Mouse (Mus musculus) embryonic stem cell, embryonic (primary cell): ENCODE data around the gene Vcpkmt.
"Not testable (repeated sequence)": the region's sequence is repeated elsewhere in the genome, so short reads cannot be mapped to it uniquely, and the experiment has no call there.

Source experiments
- CTCF ChIA-PET, 4 experiments: fragments of 300-600 bp in 2 of 4; fragments of 350-600 bp in 2 of 4; sonication (Branson Sonifier 250); formaldehyde crosslinking; loops; one replicate each; lab custom pipeline; 2022; ENCODE audit warnings: inconsistent platforms in 2 of 4; lab: Charles Lee
- POLR2A ChIA-PET, 4 experiments: fragments of 300-600 bp in 2 of 4; fragments of 350-600 bp in 2 of 4; sonication (Branson Sonifier 250); formaldehyde crosslinking; loops; one replicate each; lab custom pipeline; 2022; ENCODE audit warnings: antibody characterized with exemption in 4 of 4, inconsistent platforms in 1 of 4; lab: Charles Lee

Gene Vcpkmt

GRCm38 (mm10) chr12:69582613-69583269 is at the start of gene Vcpkmt:
TSS of gene Vcpkmt (minus strand) at chr12:69583028.
- ChIA-PET CTCF (interaction anchor here in 2 of 4 experiments (0.5 to 1.8 kb wide), 5 partner anchors 8 to 249 kb away, joined by 3 to 6 read pairs (median 5); no protein-coding TSS in a partner anchor), POLR2A (interaction anchor here (0.7 to 3.2 kb wide), 21 partner anchors 8 to 372 kb away, joined by 3 to 20 read pairs (median 3); partner anchors contain the start of genes Gm9887 (in 3 of the 4) and Arf6 (in 2 of the 4))

GRCm38 (mm10) chr12:69618590-69618989 is 35.8 kb upstream of the Vcpkmt start:
- CTCF ChIA-PET, POLR2A ChIA-PET: not testable (repeated sequence)

DNA sequence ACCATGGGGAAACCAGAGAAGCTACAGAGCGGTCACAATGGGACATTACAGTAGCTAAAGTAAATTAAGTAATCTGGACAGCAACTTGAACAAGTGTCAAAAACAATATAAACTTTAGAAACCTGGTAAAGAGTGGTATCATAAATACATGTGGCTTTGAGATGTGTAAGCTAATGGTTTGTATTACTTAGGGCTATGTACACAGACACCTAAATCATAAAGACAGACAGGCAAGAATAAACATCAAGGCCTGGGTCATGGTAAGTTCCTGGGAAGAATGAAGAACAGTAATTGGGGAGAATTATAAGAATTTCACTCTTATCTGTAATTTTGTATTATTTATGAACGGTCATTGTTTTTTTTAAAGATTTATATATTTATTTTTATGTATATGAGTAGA is 21.5 kb upstream of the Vcpkmt start:
- CTCF ChIA-PET = no interaction called here
- POLR2A ChIA-PET = interaction anchor here in 1 of 4 experiments (1.4 kb wide), 1 partner anchor 30 kb away, joined by 3 read pairs; no protein-coding TSS in a partner anchor

- ChIA-PET POLR2A (interaction anchor here in 1 of 4 experiments (0.9 kb wide), 1 partner anchor 10 kb away, joined by 3 read pairs; no protein-coding TSS in a partner anchor), CTCF (interaction anchor here in 1 of 4 experiments (1.1 kb wide), 1 partner anchor 22 kb away, joined by 4 read pairs; no protein-coding TSS in a partner anchor)
Measured at GRCm38 (mm10) chr12:69597446-69597845, 14.6 kb upstream of the Vcpkmt start.

DNA sequence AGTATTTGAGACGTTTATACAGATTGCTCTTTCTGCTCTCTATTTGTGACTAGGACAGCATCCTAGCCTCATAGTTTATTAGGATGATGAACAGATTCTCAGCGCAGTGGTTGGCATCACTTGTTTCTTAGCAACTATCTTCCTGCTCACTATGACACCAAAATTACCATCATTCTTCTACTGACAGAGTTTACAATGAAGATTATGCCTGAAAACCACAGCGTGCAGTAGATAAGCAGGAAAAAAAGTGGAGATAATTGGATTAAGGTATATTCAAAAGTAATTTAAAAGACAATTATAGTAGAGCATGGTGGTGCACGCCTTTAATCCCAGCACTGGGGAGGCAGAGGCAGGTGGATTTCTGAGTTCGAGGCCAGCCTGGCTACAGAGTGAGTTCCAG is 10.3 kb upstream of the Vcpkmt start:
- CTCF ChIA-PET = interaction anchor here in 1 of 4 experiments (0.5 kb wide), 1 partner anchor 349 kb away, joined by 3 read pairs; no protein-coding TSS in a partner anchor
- POLR2A ChIA-PET = interaction anchor here in 2 of 4 experiments (2.1 to 2.4 kb wide), 2 partner anchors 10 kb away, joined by 9 to 20 read pairs; partner anchors contain the start of gene Vcpkmt (in 2 of the 2)

DNA sequence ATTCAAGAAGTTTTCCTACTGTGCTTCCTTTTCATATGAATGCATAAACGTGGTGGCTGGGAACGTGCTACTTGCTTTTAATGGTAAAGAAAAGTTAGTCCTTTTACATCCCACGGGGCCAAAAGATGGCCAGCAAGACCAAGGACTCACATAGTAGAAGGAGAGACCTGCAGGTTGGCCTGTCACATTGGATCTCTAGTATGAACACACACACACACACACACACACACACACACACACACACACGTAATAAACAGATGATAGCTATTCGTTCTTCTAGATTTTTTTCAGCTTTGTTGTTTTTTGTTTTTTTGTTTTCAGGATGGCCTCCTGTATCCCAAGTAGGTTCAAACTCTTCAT is 422 bp upstream of the Vcpkmt start:
- ChIA-PET POLR2A (interaction anchor here in 3 of 4 experiments (0.5 to 3.2 kb wide), 19 partner anchors 10 to 373 kb away, joined by 3 to 20 read pairs (median 3); partner anchors contain the start of genes Gm9887 (in 3 of the 3) and Arf6 (in 2 of the 3)), CTCF (interaction anchor here in 3 of 4 experiments (0.5 to 1.8 kb wide), 6 partner anchors 9 to 945 kb away, joined by 3 to 5 read pairs (median 4); no protein-coding TSS in a partner anchor)

GRCm38 (mm10) chr12:69582216-69582612 is 614 bp downstream of the Vcpkmt start:
- ChIA-PET CTCF (interaction anchor here in 1 of 4 experiments (0.8 to 1.8 kb wide), 2 partner anchors 8 to 71 kb away, joined by 5 to 6 read pairs; no protein-coding TSS in a partner anchor), POLR2A (interaction anchor here (0.6 to 3.2 kb wide), 15 partner anchors 8 to 1573 kb away, joined by 3 to 20 read pairs (median 3); no protein-coding TSS in a partner anchor)

DNA sequence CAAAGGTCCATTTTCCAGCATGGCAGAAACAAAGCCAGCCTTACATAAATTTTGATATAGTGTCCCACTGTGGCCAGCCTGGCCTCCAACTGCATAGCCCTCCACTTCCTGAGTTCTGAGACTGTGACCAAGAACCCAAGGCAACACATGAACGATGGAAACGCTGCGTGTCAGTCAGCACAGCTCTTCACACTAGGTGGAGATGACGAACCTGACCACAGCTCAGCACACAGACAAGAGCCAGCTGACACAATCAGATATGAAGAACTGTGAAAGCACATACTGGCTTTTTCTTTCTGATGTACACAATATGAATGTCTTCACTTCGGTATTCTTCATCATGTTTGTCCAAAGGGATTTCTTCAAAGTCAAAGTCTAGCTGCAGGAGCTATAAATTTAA is 3.2 kb downstream of the Vcpkmt start:
- CTCF ChIA-PET = no interaction called here

DNA sequence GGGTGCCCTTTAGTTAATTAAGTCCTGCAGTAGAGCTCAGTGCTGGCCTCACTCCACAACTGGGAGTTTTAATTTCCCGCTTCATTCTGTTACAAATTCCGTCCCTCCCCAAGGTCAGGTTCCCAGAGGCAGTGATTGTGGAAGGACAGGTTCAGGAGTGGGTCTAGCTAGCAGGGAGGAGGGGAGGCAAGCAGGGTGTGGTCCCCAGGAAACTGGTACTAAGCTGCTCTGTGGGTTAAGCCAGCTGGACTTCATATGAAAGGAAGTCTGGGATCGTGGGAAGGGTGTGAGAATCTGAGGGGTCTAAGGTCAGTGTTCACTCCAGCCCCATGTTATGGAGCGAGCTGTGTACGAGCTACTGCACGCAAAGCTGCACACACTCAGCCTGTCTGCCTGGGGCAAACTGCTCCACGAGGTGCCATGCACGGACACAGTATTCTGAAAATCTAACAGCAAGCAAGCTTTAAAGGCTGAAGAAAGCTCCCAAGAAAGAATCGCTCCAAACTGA is 6.7 kb downstream of the Vcpkmt start:
- POLR2A ChIA-PET = interaction anchor here in 3 of 4 experiments (0.5 to 1.7 kb wide), 11 partner anchors 8 to 348 kb away, joined by 3 to 5 read pairs (median 3); partner anchors contain the start of gene Pole2 (in 1 of the 3)
- CTCF ChIA-PET = interaction anchor here in 2 of 4 experiments (0.6 to 2.0 kb wide), 2 partner anchors 210 to 225 kb away, joined by 3 to 8 read pairs; no protein-coding TSS in a partner anchor

More for the DNA sequence above, 3.2 kb downstream of the Vcpkmt start:
- POLR2A ChIA-PET = interaction anchor here in 1 of 4 experiments (0.8 kb wide), 1 partner anchor 161 kb away, joined by 5 read pairs; no protein-coding TSS in a partner anchor

GRCm38 (mm10) chr12:69573916-69574881 is 8.6 kb downstream of the Vcpkmt start:
- ChIA-PET CTCF (interaction anchor here (0.6 to 2.0 kb wide), 13 partner anchors 9 to 241 kb away, joined by 3 to 8 read pairs (median 4); partner anchors contain the start of gene Vcpkmt (in 1 of the 4)), POLR2A (interaction anchor here (0.6 to 2.3 kb wide), 16 partner anchors 8 to 212 kb away, joined by 3 to 13 read pairs (median 3); partner anchors contain the start of genes Arf6 (in 2 of the 4), Gm9887 (in 2 of the 4) and Vcpkmt (in 2 of the 4))

DNA sequence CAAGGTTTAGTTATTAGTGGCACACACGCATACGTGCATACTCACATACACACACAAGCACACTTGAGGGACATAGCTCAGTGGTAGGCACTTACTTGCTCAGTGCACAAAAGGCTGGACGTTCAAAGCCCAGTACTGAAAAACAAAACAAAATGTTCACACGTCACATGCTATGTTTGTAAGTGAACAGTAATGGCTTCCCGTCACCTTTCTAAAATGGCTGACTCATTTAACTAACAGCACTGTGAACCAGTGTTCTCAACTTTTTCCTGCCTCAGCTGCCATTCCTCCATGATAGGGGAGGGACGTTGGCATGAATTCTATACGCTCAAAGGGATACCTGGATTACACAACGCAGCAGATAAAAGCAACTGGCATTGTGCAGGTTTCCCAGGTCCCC is 9.6 kb downstream of the Vcpkmt start:
- CTCF ChIA-PET = no interaction called here
- POLR2A ChIA-PET = interaction anchor here in 2 of 4 experiments (0.9 to 2.2 kb wide), 4 partner anchors 9 to 343 kb away, joined by 3 to 13 read pairs (median 3); partner anchors contain the start of gene Vcpkmt (in 1 of the 2)

- ChIA-PET POLR2A (no interaction called here), CTCF (no interaction called here)
Measured at GRCm38 (mm10) chr12:69569926-69570325, 12.9 kb downstream of the Vcpkmt start.

DNA sequence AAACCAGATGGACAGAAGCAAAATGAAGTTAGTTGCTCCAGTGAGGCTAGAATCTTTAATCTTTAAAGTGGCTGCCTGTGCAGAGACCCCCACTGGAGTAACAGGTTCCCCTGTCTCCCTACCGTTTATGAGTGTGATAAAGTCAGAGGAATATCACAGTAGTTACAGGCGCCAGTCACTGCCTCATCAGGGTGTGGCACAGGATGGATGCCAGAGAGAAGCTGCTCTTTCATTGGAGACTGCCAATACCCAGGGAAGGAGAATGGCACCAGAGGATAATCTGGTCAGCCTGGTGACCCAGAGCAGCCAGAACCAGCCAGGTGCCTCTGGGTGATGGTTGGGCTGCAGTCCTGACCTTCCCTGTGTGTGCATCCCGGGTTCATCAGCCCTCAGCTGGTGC is 14.6 kb downstream of the Vcpkmt start:
- CTCF ChIA-PET = no interaction called here
- POLR2A ChIA-PET = interaction anchor here in 1 of 4 experiments (0.5 to 1.1 kb wide), 2 partner anchors 15 to 135 kb away, joined by 3 to 4 read pairs; partner anchors contain the start of gene Vcpkmt

DNA sequence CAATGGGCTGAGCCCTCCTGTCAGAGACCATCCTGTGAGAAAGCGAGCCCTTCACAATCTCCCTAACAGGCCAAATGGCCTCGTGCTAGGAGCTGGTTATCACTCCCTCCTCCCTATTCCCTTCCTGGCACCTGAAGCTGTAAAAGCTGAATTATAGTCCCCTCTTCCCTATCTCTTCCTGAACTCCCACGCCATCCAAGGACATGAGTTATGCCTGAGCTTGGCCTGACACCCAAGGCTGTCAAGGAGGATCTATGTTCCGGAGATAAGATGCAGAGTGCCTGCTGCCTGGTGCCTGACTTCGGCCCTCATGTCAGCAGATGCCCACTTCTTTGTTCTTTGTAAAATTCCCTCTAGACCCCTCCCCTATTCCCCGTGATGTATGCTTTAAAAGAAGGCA is 21.8 kb downstream of the Vcpkmt start:
- POLR2A ChIA-PET = interaction anchor here in 1 of 4 experiments (1.6 kb wide), 1 partner anchor 17 kb away, joined by 4 read pairs; no protein-coding TSS in a partner anchor

DNA sequence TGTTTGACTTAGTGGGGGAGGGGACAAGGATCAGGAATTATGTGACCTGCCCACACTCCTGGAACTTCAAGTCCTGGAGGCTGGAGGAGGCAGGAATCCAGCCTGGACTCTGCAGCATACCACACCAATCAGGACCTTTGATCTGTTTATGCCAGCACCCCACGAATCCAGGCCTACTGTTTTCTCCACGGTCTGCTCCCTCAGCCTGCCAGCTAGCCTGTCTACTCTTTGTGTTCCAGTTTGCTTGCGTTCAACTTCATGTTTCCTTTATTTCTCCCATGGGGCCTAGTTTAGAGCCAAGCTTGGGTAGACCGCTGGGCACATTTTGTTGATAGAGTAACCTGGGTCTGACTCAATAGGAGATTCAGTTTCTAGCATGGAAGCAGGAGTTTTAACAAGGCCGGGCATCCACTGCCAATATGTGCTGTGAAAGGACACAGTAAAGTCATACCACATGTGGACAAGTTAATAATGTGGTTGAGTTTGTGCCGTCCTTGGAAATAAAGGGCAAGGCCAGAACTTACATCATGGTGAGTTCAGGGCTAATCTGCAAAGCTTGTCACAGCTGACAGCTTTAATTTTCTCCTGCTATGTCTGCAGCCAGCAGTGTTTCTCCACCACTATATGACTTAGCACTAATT is 26.5 kb downstream of the Vcpkmt start:
- POLR2A ChIA-PET = interaction anchor here in 2 of 4 experiments (0.6 to 1.4 kb wide), 7 partner anchors 11 to 375 kb away, joined by 3 to 5 read pairs (median 3); partner anchors contain the start of gene Vcpkmt (in 1 of the 2)
- CTCF ChIA-PET = no interaction called here

More for the DNA sequence above, 21.8 kb downstream of the Vcpkmt start:
- CTCF ChIA-PET = interaction anchor here in 1 of 4 experiments (1.1 kb wide), 1 partner anchor 13 kb away, joined by 3 read pairs; no protein-coding TSS in a partner anchor

DNA sequence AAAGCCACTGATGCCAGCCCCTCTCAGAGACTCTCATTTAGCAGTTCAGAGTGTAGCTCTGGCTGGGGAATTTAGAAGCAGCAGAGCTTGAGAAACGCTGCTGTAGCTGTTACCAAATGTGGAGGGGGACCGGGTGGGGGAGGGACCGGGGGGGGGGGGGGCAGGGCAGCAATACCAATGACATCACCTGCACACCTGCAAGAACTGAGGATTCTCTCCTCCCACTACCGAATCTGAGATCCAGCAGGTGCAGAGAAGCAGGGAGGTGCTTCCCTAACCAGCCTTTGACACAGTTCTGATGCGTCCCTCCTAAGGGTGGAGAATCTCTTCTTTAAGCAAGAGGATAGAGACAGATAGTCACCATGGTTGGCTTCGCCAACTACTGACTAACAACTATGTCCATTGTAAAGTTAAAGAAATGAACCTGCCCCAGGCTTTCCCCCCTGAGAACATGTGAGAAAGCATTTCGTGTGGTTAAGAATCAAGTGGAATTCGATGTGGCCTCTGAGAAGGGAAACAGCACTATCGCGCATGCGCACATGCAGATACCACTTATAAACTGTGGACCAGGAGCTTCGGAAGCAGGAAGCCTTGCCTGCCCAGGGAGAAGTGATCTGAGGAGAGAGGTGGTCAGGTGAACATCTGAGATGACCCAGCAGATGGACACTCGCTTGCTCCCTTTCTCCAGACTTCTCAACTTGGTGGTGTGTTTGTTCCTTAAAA is 37.2 kb downstream of the Vcpkmt start:
- ChIA-PET CTCF (no interaction called here), POLR2A (interaction anchor here in 2 of 4 experiments (1.0 to 1.4 kb wide), 3 partner anchors 10 to 49 kb away, joined by 3 to 4 read pairs (median 3); no protein-coding TSS in a partner anchor)
